Mouse (Mus musculus) brain, embryonic 14.5 days (tissue): Measurements from ENCODE around the gene Ankrd11.

Experiments used
- CTCF ChIP-seq: fragments of 200-500 bp; IDR thresholded peaks from 2 replicates; pipeline ENCODE4 v1.5.1; 2012; ENCODE audit warnings: inconsistent platforms, mild to moderate bottlenecking, moderate library complexity, borderline replicate concordance; ENCODE audit not compliant: insufficient read depth, insufficient read length; ENCODE audit errors: extremely low read depth
- POLR2A ChIP-seq: fragments of 200-500 bp; IDR thresholded peaks from 2 replicates; pipeline ENCODE4 v1.6.1; 2012; ENCODE audit warnings: mild to moderate bottlenecking, inconsistent platforms, borderline replicate concordance; ENCODE audit not compliant: poor library complexity, insufficient read depth, insufficient read length, severe bottlenecking; ENCODE audit errors: extremely low read depth

DNA sequence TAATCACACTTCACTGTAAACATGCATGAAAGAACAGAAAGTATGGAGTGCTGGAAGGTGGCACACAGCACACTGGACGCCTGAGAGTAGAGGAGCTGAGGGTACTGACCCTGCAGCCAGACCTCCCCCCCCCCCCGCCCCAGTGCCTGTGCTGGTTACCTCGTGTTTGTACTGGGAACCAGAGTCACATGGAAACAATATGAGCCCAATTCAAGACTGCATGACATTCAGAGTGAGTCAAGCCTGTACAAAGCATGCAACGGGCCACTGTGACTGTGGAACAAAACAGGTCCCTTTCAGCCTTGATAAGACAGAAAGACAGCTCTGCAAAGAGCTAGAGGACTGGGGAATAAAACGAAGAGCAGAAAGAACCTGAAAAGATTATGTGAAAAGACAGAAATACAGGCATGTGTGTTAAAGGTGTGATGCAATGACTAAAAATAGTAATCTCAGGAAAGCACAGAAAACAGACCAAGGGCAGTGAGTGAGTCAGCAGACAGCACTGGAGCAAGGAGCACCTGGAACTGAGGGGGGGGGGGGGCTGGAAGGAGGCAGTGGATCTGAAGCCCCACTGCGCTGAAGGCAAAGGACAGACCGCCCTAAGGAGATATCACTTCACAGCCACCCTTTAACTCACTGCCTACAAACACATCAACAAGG lies 118.5 kb downstream of the Ankrd11 start:
- no peak for TF ChIP-seq CTCF
- TF ChIP-seq POLR2A, result no peak
